Mouse (Mus musculus): Measurements from ENCODE around the gene Hoxa9.

The Hoxa9 gene

DNA sequence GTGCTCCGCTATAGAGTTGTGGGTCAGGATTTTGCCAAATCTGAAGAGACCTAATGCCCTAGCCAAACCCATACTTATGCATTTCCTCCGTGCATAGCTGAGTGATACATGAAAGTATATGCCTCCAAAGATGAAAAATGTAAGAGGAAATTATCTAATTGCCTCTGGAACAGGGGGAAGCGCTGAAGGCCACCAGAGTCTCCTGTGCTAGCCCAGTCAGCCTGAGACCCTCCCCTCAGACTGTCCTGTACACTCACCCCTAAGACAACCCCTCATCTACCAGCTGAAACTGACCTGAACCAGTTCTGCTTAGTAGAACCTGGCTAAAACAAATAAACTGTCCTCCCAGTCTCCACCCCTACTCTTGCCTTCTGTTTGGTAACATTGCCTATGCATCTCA is 50.2 kb downstream of the Hoxa9 start:
- no peak for DNase-seq (ENCODE audit: low spot score)

DNA sequence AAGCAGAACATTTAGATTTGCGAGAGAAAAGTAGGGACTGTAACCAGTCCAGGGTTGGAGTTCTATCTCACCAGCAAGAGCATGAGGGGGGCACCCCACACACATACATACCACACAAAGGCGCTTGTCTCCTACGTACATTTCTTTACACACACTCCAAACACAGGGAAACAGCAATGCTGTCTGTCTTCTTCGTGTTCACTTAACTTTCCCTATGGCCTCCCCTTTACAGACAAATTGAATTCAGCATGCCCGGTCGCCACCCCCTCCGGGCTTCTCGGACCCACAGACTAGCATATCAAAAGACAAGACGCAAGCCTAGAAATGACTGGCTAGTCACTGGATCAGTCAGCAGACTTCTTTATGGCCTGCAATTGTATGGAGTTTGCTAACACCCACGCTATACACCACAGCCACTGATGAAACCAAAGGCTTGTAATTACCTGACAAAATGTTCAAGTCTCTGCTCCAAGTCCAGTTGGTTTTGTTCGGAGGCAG is 50.6 kb downstream of the Hoxa9 start:
- no peak for DNase-seq (ENCODE audit: low spot score)

DNA sequence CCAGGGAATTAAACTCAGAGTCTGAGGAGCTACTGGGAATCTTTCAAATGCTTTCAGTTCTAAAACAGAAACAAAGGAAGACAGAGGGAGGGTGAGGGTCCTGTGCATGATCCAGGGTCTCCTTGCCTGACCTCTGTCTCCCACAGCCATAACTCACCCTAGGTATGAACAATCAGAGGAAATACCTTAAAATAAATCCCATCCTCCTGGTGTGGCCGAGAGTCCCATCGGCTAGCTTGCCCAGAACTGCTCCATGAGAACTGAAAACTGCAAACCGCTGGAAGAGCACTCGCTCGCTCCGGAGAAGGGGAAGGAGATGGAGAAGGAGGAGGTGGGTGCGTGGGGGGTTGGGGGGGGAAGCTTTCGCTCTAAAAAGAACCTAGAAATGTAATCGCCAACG is 51.2 kb downstream of the Hoxa9 start:
- no peak for DNase-seq (ENCODE audit: low spot score)

DNA sequence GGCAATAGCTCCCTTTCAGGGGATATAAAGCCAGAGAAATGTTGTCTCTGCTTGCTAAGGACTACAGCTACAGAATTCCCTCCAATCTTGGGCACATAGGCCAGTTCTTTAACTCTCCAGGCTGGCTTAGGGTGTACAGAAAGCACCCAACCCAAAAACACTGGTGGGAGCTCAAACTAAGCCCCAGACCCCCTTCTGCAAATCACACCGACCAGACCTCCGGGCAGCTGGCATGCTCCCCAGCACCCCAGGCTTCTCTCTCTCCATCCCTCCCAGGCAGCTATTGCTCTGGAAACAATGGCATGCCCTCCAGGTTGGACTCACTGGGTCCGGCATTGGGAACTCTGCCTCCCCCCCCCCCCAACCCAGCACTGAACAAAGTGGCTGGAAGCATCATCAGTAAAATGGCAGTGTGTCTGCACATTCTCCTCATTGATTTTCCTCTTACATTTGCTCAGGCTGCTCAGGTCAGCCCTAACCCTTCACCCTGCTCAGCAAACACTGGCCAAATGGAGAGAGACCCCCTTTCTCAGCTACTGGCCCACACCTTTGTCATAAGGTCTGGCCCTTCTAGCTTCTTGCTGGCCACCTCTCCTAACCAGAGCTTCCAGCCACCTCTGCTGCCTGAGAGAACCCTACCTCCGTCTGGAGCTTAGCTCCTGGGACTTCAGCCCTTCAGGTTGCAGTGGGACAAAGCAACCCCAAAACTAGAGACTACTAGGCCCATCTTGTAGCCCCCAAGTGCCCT is 51.8 kb downstream of the Hoxa9 start:
- DNase-seq (ENCODE audit: low spot score): no peak

DNA sequence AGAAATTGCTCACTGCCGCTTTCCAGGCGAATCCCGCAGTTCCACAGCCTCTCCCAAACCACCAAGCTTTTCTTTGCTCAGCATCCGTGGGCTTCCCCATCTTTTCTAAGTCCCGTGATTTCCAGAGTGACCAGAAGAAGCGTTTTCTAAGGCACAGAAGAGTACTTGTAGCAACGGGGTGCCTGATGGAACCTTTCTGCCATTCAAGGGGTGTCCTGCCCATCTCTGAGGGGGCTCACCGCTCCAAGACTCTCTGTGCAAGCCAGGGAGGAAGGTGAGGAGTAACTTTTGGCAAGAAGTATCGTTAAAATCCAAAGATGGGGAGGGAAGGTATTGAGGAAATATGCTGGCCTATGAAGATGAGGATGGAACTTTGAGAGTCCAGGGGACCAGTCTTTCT is 53.1 kb downstream of the Hoxa9 start:
- DNase-seq (ENCODE audit: low spot score): no peak

DNA sequence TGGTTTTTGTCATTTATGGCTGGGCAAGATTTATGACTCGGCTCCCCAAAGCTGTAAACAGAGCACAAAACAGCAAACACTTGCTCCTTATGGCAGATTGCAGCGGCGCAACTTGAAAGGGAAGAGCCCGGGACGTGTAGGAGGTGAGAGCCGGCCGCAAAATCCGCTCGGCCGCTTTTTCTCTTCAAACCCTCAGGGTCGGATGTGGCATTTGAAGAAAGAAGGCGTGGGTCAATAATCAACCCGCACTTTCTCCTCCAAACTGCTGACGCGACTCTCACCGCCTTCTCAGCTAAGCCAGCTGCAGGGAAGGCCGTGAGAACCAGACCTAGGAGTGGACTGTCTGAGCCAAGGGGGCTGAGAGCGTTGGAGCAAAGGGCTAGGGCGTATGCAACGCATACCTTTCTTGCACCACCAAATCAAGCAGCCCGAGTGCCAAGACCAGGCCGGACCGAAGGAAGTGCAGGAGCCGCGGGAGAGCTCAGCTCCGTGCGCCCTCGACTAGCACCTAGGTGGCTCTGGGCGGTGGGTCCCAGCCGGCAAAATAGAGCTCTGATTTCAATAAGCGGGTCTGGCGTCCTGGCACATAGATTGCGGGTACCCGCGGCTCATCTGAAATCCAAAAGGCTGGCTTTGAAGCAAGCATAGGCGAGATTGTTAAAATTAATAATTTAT is 53.7 kb downstream of the Hoxa9 start, which contains the start of gene 5730596B20Rik:
5730596B20Rik (plus strand) TSS at position 438 of the 675 bp plus-strand sequence.
- no peak for DNase-seq (ENCODE audit: low spot score)

DNA sequence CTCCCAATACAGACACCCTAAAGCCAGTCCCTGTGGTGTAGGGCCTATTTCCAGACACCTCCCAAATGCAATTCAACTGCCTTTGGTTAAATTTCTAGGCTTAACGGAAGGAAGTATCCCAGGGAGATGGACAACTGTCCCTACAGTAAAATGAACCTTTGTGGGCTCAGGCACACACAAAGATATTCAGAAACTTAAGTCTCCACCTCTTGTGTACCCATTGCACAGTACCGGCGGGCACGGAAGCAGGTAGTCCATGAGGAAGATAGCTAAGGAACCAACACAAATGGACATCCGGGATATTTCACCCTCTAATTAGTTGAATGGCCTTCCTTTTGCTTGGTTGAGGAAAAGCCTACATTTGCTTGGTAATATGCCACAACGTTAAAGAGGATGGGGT is 54.5 kb downstream of the Hoxa9 start:
- no peak for DNase-seq (ENCODE audit: low spot score)

DNA sequence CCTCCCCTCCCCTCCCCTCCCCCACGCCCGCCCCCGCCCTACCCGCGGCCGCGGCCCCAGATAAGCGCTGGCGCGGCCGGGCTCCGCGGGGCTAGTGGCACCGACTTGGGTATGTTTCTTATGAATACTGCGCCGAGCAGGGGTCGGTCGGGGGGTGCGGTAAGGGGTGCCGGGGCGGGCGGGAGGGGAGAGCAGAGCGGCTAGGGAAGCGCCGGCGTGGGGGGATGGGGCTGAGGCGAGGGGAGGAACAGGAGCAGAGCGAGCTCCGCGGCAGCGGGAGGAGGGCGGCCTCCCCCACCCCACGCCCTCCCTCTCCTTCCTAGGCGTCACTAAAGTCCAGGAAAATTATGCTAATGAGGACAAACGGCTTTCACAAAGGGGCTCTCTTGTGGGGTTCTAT is 55.0 kb downstream of the Hoxa9 start:
- DNase-seq (ENCODE audit: low spot score): no peak

DNA sequence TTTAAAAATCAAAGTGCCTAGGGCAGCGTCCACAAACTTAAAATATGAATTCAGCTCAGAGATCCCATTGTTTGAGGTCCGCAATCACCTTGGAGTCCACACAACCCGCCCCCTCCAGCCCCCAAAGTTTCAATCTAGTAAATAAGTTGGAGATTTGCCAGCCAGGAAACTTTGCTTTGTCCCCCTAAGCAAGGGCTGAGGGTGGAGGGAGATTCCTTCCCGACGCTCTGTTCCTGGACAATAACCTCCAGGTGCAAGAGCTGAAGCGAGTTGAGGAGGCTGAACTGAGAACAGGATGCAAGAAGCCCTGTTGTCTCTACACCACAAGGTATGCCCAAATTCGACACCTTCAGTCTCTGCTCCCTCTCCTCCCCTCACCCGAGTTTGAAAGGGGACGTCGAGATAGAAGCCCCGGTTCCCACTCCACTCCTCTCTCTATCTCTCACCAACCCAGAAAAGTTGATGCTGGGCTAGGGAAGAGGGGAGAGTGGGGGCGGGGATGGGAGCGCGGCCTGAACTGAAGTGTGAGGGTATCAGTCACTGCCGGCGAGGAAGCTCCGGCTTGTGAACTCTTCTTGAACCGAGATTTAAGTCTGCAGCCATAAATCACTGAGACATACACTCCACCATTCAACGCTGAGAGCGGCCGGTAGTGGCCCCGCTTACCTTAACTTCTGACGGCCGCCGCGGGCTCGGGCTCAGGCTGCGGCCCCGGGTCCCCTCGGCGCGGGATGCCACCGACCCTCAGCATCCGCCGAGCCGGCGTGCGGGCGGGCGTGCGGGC is 55.7 kb downstream of the Hoxa9 start:
- no peak for DNase-seq (ENCODE audit: low spot score)

DNA sequence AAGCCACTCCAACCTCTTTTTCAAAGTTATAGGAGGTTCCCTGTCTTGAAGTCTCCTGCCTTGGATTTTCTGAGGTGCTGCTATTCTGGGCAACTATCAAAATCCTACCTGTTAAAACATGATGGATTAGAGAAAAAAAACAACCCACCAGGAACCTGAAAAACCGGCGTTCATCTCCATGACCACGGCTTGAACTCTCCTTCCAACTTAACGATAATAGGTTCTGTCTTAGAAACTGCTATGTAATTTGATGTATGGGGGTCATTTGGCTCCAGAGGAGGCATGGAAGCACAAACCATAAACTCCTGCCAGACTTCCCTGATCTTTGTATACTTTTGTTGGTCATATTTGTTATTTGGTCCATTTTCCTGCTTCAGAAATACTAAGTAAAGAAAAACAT is 57.2 kb downstream of the Hoxa9 start:
- DNase-seq (ENCODE audit: low spot score): no peak
